Mouse (Mus musculus) embryonic facial prominence, embryonic 10.5 days (tissue): Measurements from ENCODE around the gene Mia2. TPM values are rescaled to one million over a fixed set of nuclear protein-coding genes. Genes with fewer than 3 reads are reported as not detected.
A peak's percentile ranks its signal among the peaks of the same experiment; 100 is the strongest.
"Not testable (repeated sequence)": the region's sequence is repeated elsewhere in the genome, so short reads cannot be mapped to it uniquely, and the experiment has no call there.

Experiments used
- DNase-seq: peaks from one replicate; pipeline ENCODE4 v3.0.0-alpha.2; 2017; ENCODE audit warnings: low spot score
- H3K27ac ChIP-seq: fragments of 300-500 bp; sonication (generic); replicated peaks from 2 replicates; pipeline ENCODE4 v1.5.1; 2016; ENCODE audit warnings: mild to moderate bottlenecking
- H3K27me3 ChIP-seq: fragments of 300-500 bp; sonication (generic); replicated peaks from 2 replicates; pipeline ENCODE4 v1.6.1; 2016; ENCODE audit warnings: low read depth, mild to moderate bottlenecking; ENCODE audit not compliant: poor library complexity, severe bottlenecking
- H3K36me3 ChIP-seq: fragments of 300-500 bp; sonication (generic); replicated peaks from 2 replicates; pipeline ENCODE4 v1.6.1; 2016; ENCODE audit warnings: mild to moderate bottlenecking, moderate library complexity
- H3K4me1 ChIP-seq: fragments of 300-500 bp; sonication (generic); 2 replicates; pipeline ENCODE4 v1.6.1; 2016
- H3K4me3 ChIP-seq: fragments of 300-500 bp; sonication (generic); 2 replicates; pipeline ENCODE4 v1.5.1; 2016; ENCODE audit warnings: mild to moderate bottlenecking, moderate library complexity
- H3K9me3 ChIP-seq: fragments of 300-500 bp; sonication (generic); 2 replicates; pipeline ENCODE4 v1.6.1; 2016; ENCODE audit warnings: mild to moderate bottlenecking
- WGBS: fragments of 180-500 bp; shearing (Covaris S2); methylation state at CpG from one replicate; pipeline ENCODE4 v1.1.7; 2016; 5-methylcytosine and 5-hydroxymethylcytosine counted together
- microRNA-seq: library from miRNA; unstranded; fragments of <30 nt; microRNA quantifications from one replicate; pipeline ENCODE4, GENCODE M21; 2017
- polyA plus RNA-seq: library from polyadenylated mRNA; unstranded; fragments of >200 nt; fragmentation: Nextera tagmentation; extraction: Ambion mirVana; gene quantifications from 2 replicates; pipeline ENCODE4 v1.2.1, GENCODE M21; 2016

The Mia2 gene
- polyA plus RNA-seq, 1 experiment from 2014 or later = 45.2 TPM

GRCm38 (mm10) chr12:59218640-59219321, 123.2 kb downstream of the Mia2 start:
- Histone ChIP-seq H3K9me3 (no peaks in the 10 kb centered on the region), H3K4me3 (peak overlapping the region; percentile 94), H3K4me1 (peaks cover 14% of the 10 kb centered on the region), H3K27me3 (no peaks in the 10 kb centered on the region), H3K36me3 (no peaks in the 10 kb centered on the region), H3K27ac (peak overlapping the region; percentile 97)
- no peak for DNase-seq
- 2% methylated on average over 69 of the region's 69 CpGs for WGBS

GRCm38 (mm10) chr12:59219325-59220225, 124.0 kb downstream of the Mia2 start, which contains the start of gene Fbxo33:
Fbxo33 (minus strand) TSS chr12:59219725.
- Histone ChIP-seq H3K4me3 (peak within 1 kb of the TSS; percentile 94), H3K27me3 (no peaks in the 10 kb centered on the region), H3K4me1 (peaks cover 14% of the 10 kb centered on the region), H3K27ac (peak within 1 kb of the TSS; percentile 97), H3K36me3 (no peaks in the 10 kb centered on the region), H3K9me3 (no peaks in the 10 kb centered on the region)
- under 1% methylated on average over 109 of the region's 109 CpGs for WGBS
- peak; percentile 100 for DNase-seq

GRCm38 (mm10) chr12:59228401-59228800, 132.8 kb downstream of the Mia2 start:
- H3K9me3 ChIP-seq = no peaks in the 10 kb centered on the region
- no peaks in the 10 kb centered on the region for H3K36me3 ChIP-seq
- WGBS = 90% methylated on average over 5 of the region's 5 CpGs

GRCm38 (mm10) chr12:59238434-59238833, 142.8 kb downstream of the Mia2 start:
- Histone ChIP-seq H3K27me3 (no peaks in the 10 kb centered on the region), H3K36me3 (no peaks in the 10 kb centered on the region), H3K4me3 (no peak overlapping the region), H3K27ac (no peak overlapping the region), H3K9me3 (no peaks in the 10 kb centered on the region), H3K4me1 (no peaks in the 10 kb centered on the region)
- WGBS = 91% methylated on average over 5 of the region's 5 CpGs
- no peak for DNase-seq

More at GRCm38 (mm10) chr12:59228401-59228800, 132.8 kb downstream of the Mia2 start:
- Histone ChIP-seq H3K4me1 (no peaks in the 10 kb centered on the region), H3K4me3 (no peak overlapping the region), H3K27ac (no peak overlapping the region), H3K27me3 (no peaks in the 10 kb centered on the region)
- DNase-seq = no peak

GRCm38 (mm10) chr12:59241031-59241430, 145.4 kb downstream of the Mia2 start:
- H3K27me3 ChIP-seq, H3K4me3 ChIP-seq, H3K27ac ChIP-seq, DNase-seq, H3K4me1 ChIP-seq, H3K36me3 ChIP-seq, H3K9me3 ChIP-seq: not testable (repeated sequence)
- 92% methylated on average over 8 of the region's 8 CpGs for WGBS

Small RNAs within 50 kb of the gene (microRNA-seq; reads per million reads assigned to microRNA genes)
- gene Gm27284 = not detected

Other genes with a start within 250 kb of the Mia2 start
- gene Sec23a, start 83.8 kb upstream of the Mia2 start, polyA plus RNA-seq = 59.8 and 60.5 TPM in 2 replicates
- gene Gemin2, start 82.4 kb upstream of the Mia2 start, polyA plus RNA-seq = 41.8 and 43.7 TPM in 2 replicates
- gene Trappc6b, start 34.3 kb upstream of the Mia2 start, polyA plus RNA-seq = 67.6 and 69.9 TPM in 2 replicates
- gene Pnn, start 28.9 kb upstream of the Mia2 start, polyA plus RNA-seq = 114 and 121 TPM in 2 replicates
- 7.6 and 8.5 TPM in 2 replicates for gene Fbxo33, start 123.9 kb downstream of the Mia2 start, polyA plus RNA-seq